Mouse (Mus musculus) MEL (cell line): ENCODE measurements around the gene Cnn3. TPM values are rescaled to one million over a fixed set of nuclear protein-coding genes. Genes with fewer than 3 reads are reported as not detected.

Source experiments
- DNase-seq: peaks from one replicate; pipeline ENCODE4 v3.0.0; 2011; ENCODE audit warnings: low read depth, low spot score
- H3K27ac ChIP-seq: 2 replicates; pipeline ENCODE4 v1.5.1; 2012; ENCODE audit warnings: low read depth, mild to moderate bottlenecking, control low read depth, low read length, moderate library complexity; ENCODE audit not compliant: control insufficient read depth
- H3K27me3 ChIP-seq, 2 experiments: fragments of 150-350 bp in 1 of 2; sonication (generic) in 1 of 2; 2 replicates each; pipeline ENCODE4 v1.6.1; 2012; ENCODE audit warnings: low read length in 2 of 2, mild to moderate bottlenecking in 2 of 2, improper control_type of control experiment in 1 of 2, moderate library complexity in 1 of 2; ENCODE audit not compliant: insufficient read depth in 2 of 2, control insufficient read depth in 1 of 2
- H3K36me3 ChIP-seq, 2 experiments: 2 replicates each; pipeline ENCODE4 v1.6.1; 2012 to 2014; ENCODE audit warnings: low read length in 2 of 2, improper control_type of control experiment in 1 of 2, inconsistent platforms in 1 of 2, mild to moderate bottlenecking in 1 of 2; ENCODE audit not compliant: insufficient read depth in 2 of 2, control insufficient read depth in 1 of 2
- H3K4me1 ChIP-seq, 2 experiments: fragments of 150-350 bp in 1 of 2; sonication (generic) in 1 of 2; 2 replicates each; pipeline ENCODE4 v1.6.1; 2012; ENCODE audit warnings: low read length in 2 of 2, improper control_type of control experiment in 1 of 2, mild to moderate bottlenecking in 1 of 2; ENCODE audit not compliant: insufficient read depth in 2 of 2, control insufficient read depth in 1 of 2
- H3K4me3 ChIP-seq, 2 experiments: fragments of 150-350 bp in 1 of 2; sonication (generic) in 1 of 2; 2 replicates each; pipeline ENCODE4 v1.5.1; 2012; ENCODE audit warnings: low read depth in 2 of 2, low read length in 2 of 2, mild to moderate bottlenecking in 2 of 2, moderate library complexity in 2 of 2, control low read depth in 1 of 2, improper control_type of control experiment in 1 of 2; ENCODE audit not compliant: control insufficient read depth in 1 of 2, insufficient read depth in 1 of 2
- H3K79me2 ChIP-seq: 2 replicates; pipeline ENCODE4 v1.6.1; 2012; ENCODE audit warnings: mild to moderate bottlenecking, low read length, moderate library complexity; ENCODE audit not compliant: control insufficient read depth, poor library complexity, insufficient read depth
- H3K9ac ChIP-seq: 2 replicates; pipeline ENCODE4 v1.6.1; 2012; ENCODE audit warnings: low read depth, mild to moderate bottlenecking, control low read depth, low read length, moderate library complexity; ENCODE audit not compliant: control insufficient read depth, poor library complexity, severe bottlenecking
- H3K9me3 ChIP-seq: fragments of 150-350 bp; sonication (generic); replicated peaks from 2 replicates; pipeline ENCODE4 v1.6.1; 2012; ENCODE audit warnings: mild to moderate bottlenecking, low read length, improper control_type of control experiment, moderate library complexity; ENCODE audit not compliant: insufficient read depth
- CHD1 ChIP-seq: IDR thresholded peaks from 2 replicates; pipeline ENCODE4 v1.6.1; 2012; ENCODE audit warnings: low read depth, mild to moderate bottlenecking, inconsistent platforms, low read length, improper control_type of control experiment
- ELF1 ChIP-seq: IDR thresholded peaks from 2 replicates; pipeline ENCODE4 v1.6.1; 2014; ENCODE audit warnings: low read depth, mild to moderate bottlenecking, inconsistent platforms, low read length, improper control_type of control experiment, moderate library complexity
- EP300 ChIP-seq, 2 experiments: IDR thresholded peaks; 2 replicates each; pipeline ENCODE4 v1.6.1; 2011; ENCODE audit warnings: improper control_type of control experiment in 2 of 2, low read length in 2 of 2, low read depth in 1 of 2, mild to moderate bottlenecking in 1 of 2
- ETS1 ChIP-seq: IDR thresholded peaks from 2 replicates; pipeline ENCODE4 v1.6.1; 2012; ENCODE audit warnings: low read depth, mild to moderate bottlenecking, inconsistent platforms, low read length, improper control_type of control experiment, moderate library complexity
- GATA1 ChIP-seq: IDR thresholded peaks from 2 replicates; pipeline ENCODE4 v1.6.1; 2011; ENCODE audit warnings: low read depth, low read length, improper control_type of control experiment
- HCFC1 ChIP-seq: IDR thresholded peaks from 2 replicates; pipeline ENCODE4 v1.6.1; 2012; ENCODE audit warnings: low read depth, mild to moderate bottlenecking, inconsistent platforms, low read length, improper control_type of control experiment, moderate library complexity
- KAT2A ChIP-seq: conservative IDR thresholded peaks from 2 replicates; pipeline ENCODE4 v1.6.1; 2012; ENCODE audit warnings: low read depth, low read length, improper control_type of control experiment, inconsistent platforms
- MAX ChIP-seq: IDR thresholded peaks from 2 replicates; pipeline ENCODE4 v1.6.1; 2011; ENCODE audit warnings: low read length, improper control_type of control experiment
- MAZ ChIP-seq: IDR thresholded peaks from 2 replicates; pipeline ENCODE4 v1.6.1; 2012; ENCODE audit warnings: low read depth, mild to moderate bottlenecking, inconsistent platforms, low read length, improper control_type of control experiment
- MYC ChIP-seq: IDR thresholded peaks from 2 replicates; pipeline ENCODE4 v1.6.1; 2011; ENCODE audit warnings: low read depth, mild to moderate bottlenecking, low read length, improper control_type of control experiment, moderate library complexity
- NELFE ChIP-seq: IDR thresholded peaks from 2 replicates; pipeline ENCODE4 v1.6.1; 2011; ENCODE audit warnings: low read depth, low read length, improper control_type of control experiment
- POLR2A ChIP-seq, 2 experiments: IDR thresholded peaks; 2 replicates each; pipeline ENCODE4 v1.6.1; 2011 to 2012; ENCODE audit warnings: low read length in 2 of 2, mild to moderate bottlenecking in 2 of 2, control low read depth in 1 of 2, improper control_type of control experiment in 1 of 2, low read depth in 1 of 2, moderate library complexity in 1 of 2; ENCODE audit not compliant: control insufficient read depth in 1 of 2, insufficient read depth in 1 of 2, poor library complexity in 1 of 2
- POLR2AphosphoS5 ChIP-seq: IDR thresholded peaks from 2 replicates; pipeline ENCODE4 v1.6.1; 2012; ENCODE audit warnings: low read depth, borderline replicate concordance, mild to moderate bottlenecking, inconsistent platforms, low read length, moderate library complexity, mixed read lengths
- TAL1 ChIP-seq: IDR thresholded peaks from 2 replicates; pipeline ENCODE4 v1.6.1; 2012; ENCODE audit warnings: mild to moderate bottlenecking, inconsistent platforms, low read length, moderate library complexity, mixed read lengths
- TBP ChIP-seq: IDR thresholded peaks from 2 replicates; pipeline ENCODE4 v1.8.0; 2011; ENCODE audit warnings: low read depth, low read length, improper control_type of control experiment
- UBTF ChIP-seq: IDR thresholded peaks from 2 replicates; pipeline ENCODE4 v1.6.1; 2012; ENCODE audit warnings: low read depth, mild to moderate bottlenecking, inconsistent platforms, low read length, improper control_type of control experiment, moderate library complexity, borderline replicate concordance; ENCODE audit not compliant: insufficient read depth
- USF2 ChIP-seq, 2 experiments: IDR thresholded peaks; 2 replicates each; pipeline ENCODE4 v1.6.1; 2011 to 2012; ENCODE audit warnings: improper control_type of control experiment in 2 of 2, low read length in 2 of 2, borderline replicate concordance in 1 of 2, inconsistent platforms in 1 of 2, low read depth in 1 of 2, mild to moderate bottlenecking in 1 of 2; ENCODE audit not compliant: insufficient read depth in 1 of 2
- ZC3H11A ChIP-seq: IDR thresholded peaks from 2 replicates; pipeline ENCODE4 v1.6.1; 2012; ENCODE audit warnings: low read depth, mild to moderate bottlenecking, inconsistent platforms, low read length, improper control_type of control experiment
- ZMIZ1 ChIP-seq: IDR thresholded peaks from 2 replicates; pipeline ENCODE4 v1.6.1; 2012; ENCODE audit warnings: low read depth, mild to moderate bottlenecking, inconsistent platforms, low read length, improper control_type of control experiment, moderate library complexity
- polyA plus RNA-seq, 2 experiments: library from polyadenylated mRNA; stranded (reverse) in 1 of 2; unstranded in 1 of 2; fragments of >175 nt in 1 of 2; fragments of >200 nt in 1 of 2; gene quantifications; 2 replicates each; pipeline versions ENCODE4 v1.2.1 to v1.2.4; 2012; ENCODE audit warnings: low replicate concordance in 2 of 2, low read depth in 1 of 2; ENCODE audit not compliant: insufficient read length in 2 of 2, insufficient read depth in 1 of 2, missing spikeins in 1 of 2
- total RNA-seq: library from RNA; depleted of rRNA; stranded (reverse); fragments of 300-350 nt; gene quantifications from 2 replicates; pipeline ENCODE4 v1.2.3, GENCODE M21; 2012

The Cnn3 gene
- total and polyA plus RNA-seq, 3 experiments, result not detected

GRCm38 (mm10) chr3:121397007-121397406, 29.3 kb upstream of the Cnn3 start:
- no peaks in the 10 kb centered on the region for H3K9me3 ChIP-seq
- H3K4me1 ChIP-seq, result no peaks in the 10 kb centered on the region
- no peak for DNase-seq
- H3K79me2 ChIP-seq, result no peaks in the 10 kb centered on the region
- no peaks in the 10 kb centered on the region for H3K36me3 ChIP-seq
- H3K4me3 ChIP-seq, result no peak overlapping the region
- H3K27me3 ChIP-seq, result no peaks in the 10 kb centered on the region; a peak in 1 of 4 replicates
- H3K27ac ChIP-seq, result no peak overlapping the region
- H3K9ac ChIP-seq, result no peak overlapping the region
- TF ChIP-seq EP300 (IDR thresholded peaks at IDR 0.05; ENCODE audit: low read depth in 1 of 2, low read length in 2 of 2) (no peak), MAZ (no peak), POLR2A (IDR thresholded peaks at IDR 0.05; ENCODE audit: control insufficient read depth in 1 of 2, insufficient read depth in 1 of 2, low read depth in 1 of 2, low read length in 2 of 2, poor library complexity in 1 of 2) (no peak), KAT2A (no peak), MYC (no peak)
- TF ChIP-seq, all 39 proteins: peak for 0

- H3K4me1 ChIP-seq, result no peaks in the 10 kb centered on the region
- H3K9ac ChIP-seq, result no peak overlapping the region
- no peak overlapping the region for H3K27ac ChIP-seq
- no peak for DNase-seq
- TF ChIP-seq ZMIZ1 (no peak), TBP (no peak), CHD1 (no peak), MAX (no peak), MYC (no peak), ZC3H11A (no peak), ETS1 (no peak), TAL1 (no peak), HCFC1 (no peak), UBTF (no peak), NELFE (no peak), USF2 (IDR thresholded peaks at IDR 0.05; ENCODE audit: borderline replicate concordance in 1 of 2, insufficient read depth in 1 of 2, low read depth in 1 of 2, low read length in 2 of 2) (no peak), POLR2AphosphoS5 (no peak), ELF1 (no peak), POLR2A (IDR thresholded peaks at IDR 0.05; ENCODE audit: control insufficient read depth in 1 of 2, insufficient read depth in 1 of 2, low read depth in 1 of 2, low read length in 2 of 2, poor library complexity in 1 of 2) (no peak), GATA1 (no peak)
- H3K4me3 ChIP-seq, result no peak overlapping the region
- no peaks in the 10 kb centered on the region for H3K36me3 ChIP-seq
- H3K9me3 ChIP-seq, result no peaks in the 10 kb centered on the region
- H3K79me2 ChIP-seq, result no peaks in the 10 kb centered on the region
- no peaks in the 10 kb centered on the region; a peak in 1 of 4 replicates for H3K27me3 ChIP-seq
Measured at GRCm38 (mm10) chr3:121401384-121401783, 24.9 kb upstream of the Cnn3 start.
